ENCODE assay signal across 18 mouse cellular contexts in genomic region chr9:69700696-69701095, GRCm38 (mm10).
"Had no signal": no experiment of that assay in that cellular context is flagged by ENCODE, and none has a peak within 500 bp of the region (broad histone marks: within the 10 kb centered on the region; RNA-seq: fewer than 3 reads in every experiment).

No protein-coding gene starts in this region.

- H3K4me3 ChIP-seq: midbrain, embryonic 10.5 days; midbrain, embryonic 12.5 days; myocyte; neural tube, embryonic 13.5 days; neural tube, embryonic 15.5 days had no signal

- H3K27me3 ChIP-seq: neural tube, embryonic 15.5 days had no signal

- H3K9ac ChIP-seq: liver, embryonic 14.5 days; lung, embryonic 14.5 days; midbrain, embryonic 12.5 days; neural tube, embryonic 13.5 days; neural tube, embryonic 15.5 days had no signal

- DNase-seq: lung, adult 18-20 months; lung, embryonic 14.5 days; lung, postnatal 10 days; lung, postnatal 4 days; midbrain, embryonic 14.5 days; right cerebral cortex, adult 18-20 months; right cerebral cortex, postnatal 25 days; right cerebral cortex, postnatal 4 days; spleen, adult 18-20 months; thymus, adult 18-20 months; thymus, postnatal 14 days; thymus, postnatal 36 days had no signal

- H3K36me3 ChIP-seq: midbrain, embryonic 10.5 days; midbrain, embryonic 12.5 days; neural tube, embryonic 13.5 days; neural tube, embryonic 15.5 days had no signal

- H3K4me1 ChIP-seq: midbrain, embryonic 12.5 days; neural tube, embryonic 15.5 days had no signal

- H3K27ac ChIP-seq: liver, embryonic 14.5 days; midbrain, embryonic 10.5 days; midbrain, embryonic 12.5 days; neural tube, embryonic 13.5 days; neural tube, embryonic 15.5 days had no signal
